8 mouse cellular contexts compared by ENCODE assay signal in the genomic region with DNA sequence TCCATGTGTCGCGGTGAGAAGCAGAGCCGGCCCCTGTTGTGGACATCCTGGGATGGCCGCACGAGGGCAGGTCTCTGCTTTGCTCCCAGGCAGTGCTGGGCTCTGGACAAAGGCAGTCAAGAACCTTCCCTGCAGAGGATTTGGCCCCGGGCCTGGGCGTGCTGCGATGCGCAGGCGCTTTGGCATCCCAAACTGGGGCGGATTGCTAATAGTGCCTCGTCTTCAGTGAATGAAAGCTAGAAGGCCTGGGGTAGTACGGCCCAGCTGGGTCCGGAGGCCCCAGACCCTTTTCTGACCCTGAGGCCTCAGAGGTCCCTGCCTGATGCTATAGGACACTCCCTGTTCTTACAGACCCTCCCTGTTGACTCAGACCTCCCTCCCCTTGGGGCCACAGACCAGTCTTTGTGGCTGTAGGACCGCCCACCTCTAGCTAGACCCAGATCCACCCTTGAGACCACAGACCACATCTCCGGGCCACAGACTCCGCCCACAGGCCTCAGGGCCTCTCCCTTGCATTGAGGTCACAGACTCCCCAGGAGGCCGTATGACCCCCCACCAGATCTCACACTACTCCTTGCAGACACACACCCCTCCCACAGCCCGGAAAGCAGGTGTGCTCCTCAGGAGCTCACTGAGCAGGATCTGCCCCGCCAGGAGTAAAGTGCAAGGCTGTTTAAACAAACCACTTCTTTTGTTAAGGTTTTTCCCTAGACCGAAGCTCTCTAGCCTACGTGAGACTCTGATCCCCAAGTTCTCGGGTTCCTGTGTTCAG. TPM values are rescaled to one million over a fixed set of nuclear protein-coding genes. Genes with fewer than 3 reads are reported as not detected.
DNase-seq lines count a peak whose midpoint lies in the region; ATAC-seq and TF ChIP-seq lines count a peak whose summit lies in the region.

No protein-coding gene starts in this region.

- no peaks in the 10 kb centered on the region for H3K27me3 ChIP-seq in ES-Bruce4 (ENCODE audit: control insufficient read depth, insufficient read depth, low read length, poor library complexity, severe bottlenecking)
- peaks cover 36% of the 10 kb centered on the region for H3K27me3 ChIP-seq in heart, embryonic 13.5 days (replicated peaks)
- H3K27me3 ChIP-seq in kidney, embryonic 15.5 days: peaks cover 16% of the 10 kb centered on the region; the same call in 1 of the 2 replicates
- peaks cover 23% of the 10 kb centered on the region for H3K27me3 ChIP-seq in lung, embryonic 14.5 days (ENCODE audit: insufficient read depth, low read length)

- H3K9me3 ChIP-seq in ES-Bruce4 (replicated peaks; ENCODE audit: control insufficient read depth, insufficient read depth, low read length, poor library complexity, severe bottlenecking): no peaks in the 10 kb centered on the region
- H3K9me3 ChIP-seq in heart, embryonic 13.5 days: no peaks in the 10 kb centered on the region
- no peaks in the 10 kb centered on the region for H3K9me3 ChIP-seq in kidney, embryonic 15.5 days (replicated peaks)
- no peaks in the 10 kb centered on the region for H3K9me3 ChIP-seq in lung, embryonic 14.5 days (ENCODE audit: low read depth, low read length)

- peak overlapping the region; percentile 91 for H3K27ac ChIP-seq in ES-Bruce4 (ENCODE audit: insufficient read depth, low read length)
- H3K27ac ChIP-seq in heart, embryonic 13.5 days (replicated peaks): peak overlapping the region; percentile 48; the same call in 1 of the 2 replicates
- H3K27ac ChIP-seq in kidney, embryonic 15.5 days: peak overlapping the region; percentile 59
- H3K27ac ChIP-seq in lung, embryonic 14.5 days (ENCODE audit: low read depth): no peak overlapping the region

- H3K36me3 ChIP-seq in ES-Bruce4 (ENCODE audit: control insufficient read depth, insufficient read depth, low read length, poor library complexity, severe bottlenecking): no peaks in the 10 kb centered on the region
- H3K36me3 ChIP-seq in heart, embryonic 13.5 days: no peaks in the 10 kb centered on the region
- H3K36me3 ChIP-seq in kidney, embryonic 15.5 days: no peaks in the 10 kb centered on the region
- no peaks in the 10 kb centered on the region for H3K36me3 ChIP-seq in lung, embryonic 14.5 days (ENCODE audit: insufficient read depth)

- ATAC-seq in erythroid progenitor cell, adult 5-6 weeks (replicated peaks; ENCODE audit: low FRiP score, poor library complexity, severe bottlenecking): 0 out of 2 replicates have a peak, but pooled peaks have one; percentile 15
- peak; percentile 63 for ATAC-seq in heart, embryonic 13.5 days (ENCODE audit: extremely low read depth, insufficient number of reproducible peaks, low FRiP score, low TSS enrichment)
- ATAC-seq in kidney, embryonic 15.5 days (replicated peaks; ENCODE audit: low FRiP score): peak; percentile 61
- ATAC-seq in lung, embryonic 14.5 days (ENCODE audit: insufficient read depth): peak; percentile 37; the same call in 1 of the 2 replicates

- H3K9ac ChIP-seq in ES-Bruce4 (ENCODE audit: low read depth, poor library complexity, severe bottlenecking): peak overlapping the region; percentile 36; the same call in 1 of the 2 replicates
- peak overlapping the region; percentile 64 for H3K9ac ChIP-seq in heart, embryonic 13.5 days
- H3K9ac ChIP-seq in kidney, embryonic 15.5 days: no peak overlapping the region
- no peak overlapping the region for H3K9ac ChIP-seq in lung, embryonic 14.5 days

- peak; percentile 86 for TF ChIP-seq EP300 in ES-Bruce4 (IDR thresholded peaks at IDR 0.05; ENCODE audit: insufficient read depth, low read depth, low read length)

- 10% methylated on average over 23 of the region's 23 CpGs for WGBS in heart, embryonic 13.5 days
- WGBS in kidney, embryonic 15.5 days: 15% methylated on average over 23 of the region's 23 CpGs
- 15% methylated on average over 23 of the region's 23 CpGs for WGBS in lung, embryonic 14.5 days

- peak overlapping the region; percentile 70 for H3K4me2 ChIP-seq in heart, embryonic 13.5 days
- H3K4me2 ChIP-seq in kidney, embryonic 15.5 days: peak overlapping the region; percentile 59
- peak overlapping the region; percentile 61 for H3K4me2 ChIP-seq in lung, embryonic 14.5 days

- peak; percentile 26 for TF ChIP-seq CTCF in ES-Bruce4 (IDR thresholded peaks at IDR 0.05; ENCODE audit: low read depth, low read length)
- TF ChIP-seq CTCF in lung, embryonic 14.5 days (IDR thresholded peaks at IDR 0.05; ENCODE audit: low read depth): peak; percentile 49; the same call in 1 of the 2 replicates

- peak overlapping the region; percentile 43 for H3K4me3 ChIP-seq in ES-Bruce4 (ENCODE audit: low read depth, low read length)
- H3K4me3 ChIP-seq in heart, embryonic 13.5 days: peak overlapping the region; percentile 64
- H3K4me3 ChIP-seq in kidney, embryonic 15.5 days (replicated peaks): peak overlapping the region; percentile 11; the same call in 1 of the 2 replicates
- no peak overlapping the region for H3K4me3 ChIP-seq in lung, embryonic 14.5 days (ENCODE audit: low read depth, low read length)

- peaks cover 3% of the 10 kb centered on the region for H3K4me1 ChIP-seq in ES-Bruce4 (ENCODE audit: control insufficient read depth, insufficient read depth, low read length)
- peaks cover 40% of the 10 kb centered on the region for H3K4me1 ChIP-seq in heart, embryonic 13.5 days
- peaks cover 48% of the 10 kb centered on the region for H3K4me1 ChIP-seq in kidney, embryonic 15.5 days
- H3K4me1 ChIP-seq in lung, embryonic 14.5 days (ENCODE audit: insufficient read depth): 0 out of 2 replicates have a peak, but pooled peaks cover 9% of the 10 kb centered on the region

- DNase-seq in adrenal gland, postnatal 4 days (ENCODE audit: low spot score in 2 of 2): peak; percentile 40 to 56
- peak; percentile 77 for DNase-seq in lung, embryonic 14.5 days
- peak; percentile 70 for DNase-seq in retina, embryonic 14.5 days (ENCODE audit: low spot score)
- no peak for DNase-seq in natural killer cell, adult 2 months (ENCODE audit: low spot score in 2 of 2)

- peak; percentile 4 for TF ChIP-seq POLR2A in ES-Bruce4 (IDR thresholded peaks at IDR 0.05; ENCODE audit: insufficient read depth, low read length)

RNA-seq across cellular contexts. Expression of gene Ackr3, which starts 1.4 kb away (rescaled TPM):
- polyA plus RNA-seq in ES-Bruce4 (2011; ENCODE audit: insufficient read depth, insufficient read length, low read depth, missing spikeins): 4.8 and 5.2 TPM in 2 replicates
- 10 to 100 TPM; 19.5 to 22.2 TPM for total RNA-seq in adrenal gland, postnatal 4 days (2021)
- 1.1 TPM in 1 of 2 replicates, not detected in the other for total RNA-seq in erythroid progenitor cell, adult 5-6 weeks (2015; ENCODE audit: low replicate concordance)
- not detected in 2 replicates for total RNA-seq in erythroid progenitor cell, adult 5-6 weeks (2017; ENCODE audit: low replicate concordance)
- 38.3 and 38.5 TPM in 2 replicates for polyA plus RNA-seq in heart, embryonic 13.5 days (2015; fragmentation: Nextera tagmentation; extraction: Ambion mirVana)
- polyA plus RNA-seq in kidney, embryonic 15.5 days (2015; fragmentation: Nextera tagmentation; extraction: Ambion mirVana): 42.9 and 46.8 TPM in 2 replicates
- 22.6 and 24.3 TPM in 2 replicates for polyA plus RNA-seq in lung, embryonic 14.5 days (2014; fragmentation: Nextera tagmentation; extraction: Ambion mirVana)

RNA-seq across cellular contexts. Expression of gene Iqca, which starts 49.2 kb away (rescaled TPM):
- not detected in 2 replicates for polyA plus RNA-seq in ES-Bruce4 (2011; ENCODE audit: insufficient read depth, insufficient read length, low read depth, missing spikeins)
- total RNA-seq in adrenal gland, postnatal 4 days (2021): not detected
- not detected in 2 replicates for total RNA-seq in erythroid progenitor cell, adult 5-6 weeks (2015; ENCODE audit: low replicate concordance)
- not detected in 2 replicates for total RNA-seq in erythroid progenitor cell, adult 5-6 weeks (2017; ENCODE audit: low replicate concordance)
- 0.06 and 0.33 TPM in 2 replicates for polyA plus RNA-seq in heart, embryonic 13.5 days (2015; fragmentation: Nextera tagmentation; extraction: Ambion mirVana)
- polyA plus RNA-seq in kidney, embryonic 15.5 days (2015; fragmentation: Nextera tagmentation; extraction: Ambion mirVana): 0.14 and 0.17 TPM in 2 replicates
- polyA plus RNA-seq in lung, embryonic 14.5 days (2014; fragmentation: Nextera tagmentation; extraction: Ambion mirVana): 0.11 and 0.14 TPM in 2 replicates

Comparison
In these comparisons a context has a peak if more than half of its experiments do, and no peak if none do; other contexts are left out.
1. H3K9ac ChIP-seq: peak in ES-Bruce4 (single experiment) and heart, embryonic 13.5 days (single experiment); none in kidney, embryonic 15.5 days (single experiment) and lung, embryonic 14.5 days (single experiment).
2. DNase-seq: peak in adrenal gland, postnatal 4 days (2 of 2), lung, embryonic 14.5 days (single experiment) and retina, embryonic 14.5 days (single experiment); none in natural killer cell, adult 2 months (0 of 2).
3. Peak in every context shown above with its lines, with median percentiles within 50 percentile points of each other: ATAC-seq and H3K4me2 ChIP-seq.